Mouse (Mus musculus) lung, embryonic 15.5 days (tissue): ENCODE results near the gene Srsf10. TPM values are rescaled to one million over a fixed set of nuclear protein-coding genes. Genes with fewer than 3 reads are reported as not detected.

Source experiments
- ATAC-seq: fragments of 200-750 bp; cut with Nextera tagmentation; 2 replicates; pipeline ENCODE4 v1.8.0; 2017; ENCODE audit warnings: moderate number of reproducible peaks, borderline replicate concordance; ENCODE audit not compliant: low FRiP score, low TSS enrichment; ENCODE audit errors: extremely low read depth
- H3K27ac ChIP-seq: fragments of 300-500 bp; sonication (generic); 2 replicates; pipeline ENCODE4 v1.5.1; 2015; ENCODE audit warnings: moderate library complexity, mild to moderate bottlenecking, inconsistent platforms
- H3K27me3 ChIP-seq: fragments of 300-500 bp; sonication (generic); 2 replicates; pipeline ENCODE4 v1.6.1; 2015; ENCODE audit warnings: inconsistent platforms
- H3K36me3 ChIP-seq: fragments of 300-500 bp; sonication (generic); 2 replicates; pipeline ENCODE4 v1.6.1; 2015; ENCODE audit warnings: inconsistent platforms
- H3K4me1 ChIP-seq: fragments of 300-500 bp; sonication (generic); 2 replicates; pipeline ENCODE4 v1.6.1; 2015; ENCODE audit warnings: inconsistent platforms
- H3K4me2 ChIP-seq: fragments of 300-500 bp; sonication (generic); 2 replicates; pipeline ENCODE4 v1.6.1; 2015; ENCODE audit warnings: inconsistent platforms, mild to moderate bottlenecking, moderate library complexity
- H3K4me3 ChIP-seq: fragments of 300-500 bp; sonication (generic); 2 replicates; pipeline ENCODE4 v1.5.1; 2015; ENCODE audit warnings: mild to moderate bottlenecking, inconsistent platforms
- H3K9ac ChIP-seq: fragments of 300-500 bp; sonication (generic); 2 replicates; pipeline ENCODE4 v1.6.1; 2015; ENCODE audit warnings: inconsistent platforms
- H3K9me3 ChIP-seq: fragments of 300-500 bp; sonication (generic); 2 replicates; pipeline ENCODE4 v1.6.1; 2016; ENCODE audit warnings: inconsistent platforms
- whole genome bisulfite sequencing: fragments of 180-500 bp; shearing (Covaris S2); methylation state at CpG from one replicate; pipeline ENCODE4 v1.1.7; 2015; 5-methylcytosine and 5-hydroxymethylcytosine counted together
- polyA plus RNA-seq: library from polyadenylated mRNA; unstranded; fragments of >200 nt; fragmentation: Nextera tagmentation; extraction: Ambion mirVana; gene quantifications from 2 replicates; pipeline ENCODE4 v1.2.1, GENCODE M21; 2015

Srsf10 gene
- polyA plus RNA-seq, 1 experiment from 2014 or later, result 267 TPM

DNA sequence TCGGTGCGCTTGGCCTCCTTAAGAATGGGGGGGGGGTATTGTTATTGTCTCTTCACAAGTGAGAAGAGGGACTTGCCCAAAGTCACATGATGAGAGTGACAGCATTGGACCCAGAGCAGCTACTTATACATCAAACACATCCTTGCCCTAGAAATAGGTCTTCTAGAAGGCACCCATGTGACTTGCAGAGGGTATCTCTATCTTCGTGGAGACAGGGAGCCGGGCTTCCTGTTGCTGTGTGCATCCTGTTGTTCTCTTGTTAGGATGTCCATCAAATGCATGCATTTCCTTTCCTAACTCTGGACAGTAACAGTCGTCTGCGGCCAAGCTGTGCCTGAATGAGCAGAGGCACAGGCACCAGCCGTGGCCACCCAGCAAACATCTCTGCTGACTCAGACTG lies 56.0 kb downstream of the Srsf10 start:
- no peak overlapping the region for H3K27ac ChIP-seq
- no peaks in the 10 kb centered on the region for H3K36me3 ChIP-seq
- no peak overlapping the region for H3K4me3 ChIP-seq
- no peak overlapping the region for H3K9ac ChIP-seq
- H3K9me3 ChIP-seq, result no peaks in the 10 kb centered on the region
- no peak overlapping the region for H3K4me2 ChIP-seq
- H3K27me3 ChIP-seq, result no peaks in the 10 kb centered on the region
- 61% methylated on average over 7 of the region's 7 CpGs for WGBS
- ATAC-seq, result no peak
- H3K4me1 ChIP-seq, result no peaks in the 10 kb centered on the region

DNA sequence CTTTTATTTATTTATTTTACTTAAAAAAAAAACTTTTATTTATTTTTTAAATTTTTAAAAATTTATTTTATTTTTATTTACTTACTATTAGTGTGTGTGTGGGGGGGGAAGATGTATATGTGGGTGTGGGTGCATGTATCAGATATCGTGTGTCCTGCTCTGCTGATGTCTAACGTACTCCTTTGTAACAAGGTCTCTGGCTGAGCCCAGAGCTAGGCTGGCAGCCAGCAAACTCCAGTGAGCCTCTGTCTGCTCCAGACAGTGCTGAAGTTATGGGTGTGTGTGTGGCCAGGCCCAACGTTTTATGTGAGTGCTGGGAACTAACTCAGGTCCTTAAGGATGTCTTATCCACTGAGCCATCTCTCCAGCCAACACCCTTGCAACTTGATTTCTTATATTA lies 56.6 kb downstream of the Srsf10 start:
- 46% methylated on average over 3 of the region's 3 CpGs for WGBS
- Histone ChIP-seq H3K4me1 (no peaks in the 10 kb centered on the region), H3K9ac (no peak overlapping the region), H3K27me3 (no peaks in the 10 kb centered on the region), H3K27ac (0 out of 2 replicates have a peak overlapping the region, but pooled peaks have one; percentile 20), H3K4me3 (no peak overlapping the region), H3K4me2 (no peak overlapping the region), H3K9me3 (no peaks in the 10 kb centered on the region), H3K36me3 (no peaks in the 10 kb centered on the region)
- no peak for ATAC-seq

DNA sequence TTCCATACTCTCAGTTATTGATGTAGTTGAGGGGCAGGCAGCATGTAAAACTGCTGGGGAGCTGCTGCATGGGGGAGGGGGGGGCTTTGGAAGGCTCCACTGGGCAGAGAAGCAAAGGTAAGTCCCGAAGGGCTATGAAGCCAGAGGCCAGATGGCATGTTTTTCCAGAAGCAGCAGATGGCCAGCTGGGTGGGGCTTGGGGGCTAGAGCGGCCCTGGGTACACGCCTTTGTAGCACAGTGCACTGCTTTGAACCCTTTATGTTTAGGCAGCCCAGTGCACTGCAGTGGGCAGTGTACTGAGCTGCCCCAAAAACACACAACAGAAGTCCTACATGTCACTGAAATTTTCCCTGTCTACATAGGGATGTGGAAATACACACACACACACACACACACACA lies 57.3 kb downstream of the Srsf10 start:
- Histone ChIP-seq H3K36me3 (no peaks in the 10 kb centered on the region), H3K27ac (no peak overlapping the region), H3K4me1 (no peaks in the 10 kb centered on the region), H3K4me3 (no peak overlapping the region), H3K9me3 (no peaks in the 10 kb centered on the region), H3K4me2 (no peak overlapping the region), H3K9ac (no peak overlapping the region), H3K27me3 (no peaks in the 10 kb centered on the region)
- 43% methylated on average over 3 of the region's 3 CpGs for WGBS
- ATAC-seq, result no peak

GRCm38 (mm10) chr4:135913433-135913832 lies 57.9 kb downstream of the Srsf10 start:
- Histone ChIP-seq H3K27ac (no peak overlapping the region), H3K9ac (no peak overlapping the region), H3K4me3 (no peak overlapping the region), H3K4me2 (no peak overlapping the region), H3K9me3 (no peaks in the 10 kb centered on the region), H3K27me3 (no peaks in the 10 kb centered on the region), H3K36me3 (no peaks in the 10 kb centered on the region), H3K4me1 (no peaks in the 10 kb centered on the region)
- ATAC-seq, result no peak
- WGBS, result 52% methylated on average over 4 of the region's 4 CpGs

GRCm38 (mm10) chr4:135918635-135919279 lies 63.2 kb downstream of the Srsf10 start:
- H3K36me3 ChIP-seq, result no peaks in the 10 kb centered on the region
- ATAC-seq, result no peak
- WGBS, result 68% methylated on average over 13 of the region's 13 CpGs
- H3K27ac ChIP-seq, result no peak overlapping the region
- no peak overlapping the region for H3K4me3 ChIP-seq
- peaks cover 9% of the 10 kb centered on the region for H3K4me1 ChIP-seq
- no peak overlapping the region for H3K4me2 ChIP-seq
- no peaks in the 10 kb centered on the region for H3K27me3 ChIP-seq
- H3K9ac ChIP-seq, result no peak overlapping the region
- no peaks in the 10 kb centered on the region for H3K9me3 ChIP-seq

GRCm38 (mm10) chr4:135919280-135919639 lies 63.7 kb downstream of the Srsf10 start:
- Histone ChIP-seq H3K4me3 (no peak overlapping the region), H3K36me3 (0 out of 2 replicates have a peak, but pooled peaks cover under 1% of the 10 kb centered on the region), H3K4me1 (peaks cover 9% of the 10 kb centered on the region), H3K27ac (no peak overlapping the region), H3K27me3 (no peaks in the 10 kb centered on the region), H3K9me3 (no peaks in the 10 kb centered on the region), H3K4me2 (no peak overlapping the region), H3K9ac (no peak overlapping the region)
- ATAC-seq, result no peak
- WGBS, result 83% methylated on average over 3 of the region's 3 CpGs

Other genes with a start within 250 kb of the Srsf10 start
- 1.5 and 1.8 TPM in 2 replicates for gene Ifnlr1, start 169.5 kb upstream of the Srsf10 start, polyA plus RNA-seq
- gene Il22ra1, start 127.6 kb upstream of the Srsf10 start, polyA plus RNA-seq, result 0.12 TPM in 1 of 2 replicates, not detected in the other
- 0.44 and 0.50 TPM in 2 replicates for gene Myom3, start 96.0 kb upstream of the Srsf10 start, polyA plus RNA-seq
- 210 and 220 TPM in 2 replicates for gene Pnrc2, start 18.1 kb downstream of the Srsf10 start, polyA plus RNA-seq
- 0.80 and 0.82 TPM in 2 replicates for gene Cnr2, start 39.6 kb downstream of the Srsf10 start, polyA plus RNA-seq
- gene Fuca1, start 65.0 kb downstream of the Srsf10 start, polyA plus RNA-seq, result 71.7 and 76.4 TPM in 2 replicates
- 76.1 TPM in 2 replicates for gene Hmgcl, start 90.7 kb downstream of the Srsf10 start, polyA plus RNA-seq
- gene Gale, start 108.0 kb downstream of the Srsf10 start, polyA plus RNA-seq, result 38.2 and 40.5 TPM in 2 replicates
- gene Lypla2, start 116.9 kb downstream of the Srsf10 start, polyA plus RNA-seq, result 122 and 124 TPM in 2 replicates
- gene Pithd1, start 131.5 kb downstream of the Srsf10 start, polyA plus RNA-seq, result 50.1 and 59.7 TPM in 2 replicates
- gene Eloa, start 166.0 kb downstream of the Srsf10 start, polyA plus RNA-seq, result 36.1 and 38.3 TPM in 2 replicates
- 476 and 482 TPM in 2 replicates for gene Rpl11, start 197.7 kb downstream of the Srsf10 start, polyA plus RNA-seq